Mouse (Mus musculus) ovary, adult 10 weeks (tissue): ENCODE measurements around the gene AF067061. TPM values are rescaled to one million over a fixed set of nuclear protein-coding genes. Genes with fewer than 3 reads are reported as not detected.

ENCODE experiments used
- polyA plus RNA-seq: library from polyadenylated mRNA; stranded (reverse); fragments of 350-450 nt; fragmentation: Illumina TruSeq; extraction: RNeasy Lipid Tissue Mini Kit (QIAGEN cat#74804); gene quantifications from one replicate; pipeline ENCODE4 v1.2.3, GENCODE M21; 2014

The AF067061 gene
- polyA plus RNA-seq = not detected

DNA sequence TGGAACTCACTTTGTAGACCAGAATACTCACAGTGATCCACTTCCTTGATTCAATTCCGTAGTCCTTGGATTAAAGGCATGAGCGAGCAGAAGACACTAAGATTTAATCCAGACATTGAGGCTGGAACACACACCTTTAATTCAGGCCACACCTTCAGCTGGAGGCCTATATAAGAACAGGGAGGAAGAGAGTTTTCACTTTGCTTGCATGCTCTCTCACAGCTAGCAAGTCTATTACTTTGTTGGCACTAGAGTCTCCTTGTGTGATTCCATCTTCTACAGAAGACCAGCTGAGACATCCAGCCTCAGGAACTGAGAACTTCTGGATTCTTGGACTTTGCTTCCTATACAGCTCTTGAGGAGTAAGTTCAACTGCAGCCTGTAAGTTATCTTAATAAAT, at the start of gene AF067061:
Gene AF067061, plus strand, starts transcription at position 245 of the 400 bp plus-strand sequence.

DNA sequence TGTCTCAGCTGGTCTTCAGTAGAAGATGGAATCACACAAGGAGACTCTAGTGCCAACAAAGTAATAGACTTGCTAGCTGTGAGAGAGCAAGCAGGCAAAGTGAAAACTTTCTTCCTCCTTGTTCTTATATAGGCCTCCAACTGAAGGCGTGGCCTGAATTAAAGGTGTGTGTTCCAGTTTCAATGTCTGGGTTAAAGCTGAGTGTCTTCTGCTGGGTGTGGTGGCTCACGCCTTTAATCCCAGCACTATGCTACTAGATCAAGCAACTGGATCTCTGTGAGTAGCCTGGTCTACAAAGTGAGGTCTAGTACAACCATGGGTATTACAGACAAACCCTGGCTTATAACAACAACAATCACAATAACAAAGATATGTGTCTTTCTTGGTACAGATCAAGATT, 47.1 kb upstream of the AF067061 start, which contains the start of gene Gm21762:
Gene Gm21762, minus strand, starts transcription at position 101 of the 400 bp plus-strand sequence.

DNA sequence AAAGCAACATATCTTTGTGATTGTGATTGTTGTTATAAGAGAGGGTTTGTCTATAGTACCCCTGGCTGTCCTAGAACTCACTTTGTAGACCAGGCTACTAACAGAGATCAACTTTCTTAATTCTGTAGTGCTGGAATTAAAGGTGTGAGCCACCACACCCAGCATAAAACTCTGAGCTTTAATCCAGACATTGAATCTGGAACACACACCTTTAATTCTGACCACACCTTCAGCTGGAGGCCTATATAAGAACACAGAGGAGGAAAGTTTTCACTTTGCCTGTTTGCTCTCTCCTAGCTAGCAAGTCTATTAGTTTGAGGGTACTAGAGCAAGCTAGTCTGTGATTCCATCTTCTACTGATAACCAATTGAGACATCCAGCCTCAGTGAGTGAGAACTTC, 24.1 kb upstream of the AF067061 start, which contains the start of gene Gm21731:
Gene Gm21731, plus strand, starts transcription at position 301 of the 400 bp plus-strand sequence.

DNA sequence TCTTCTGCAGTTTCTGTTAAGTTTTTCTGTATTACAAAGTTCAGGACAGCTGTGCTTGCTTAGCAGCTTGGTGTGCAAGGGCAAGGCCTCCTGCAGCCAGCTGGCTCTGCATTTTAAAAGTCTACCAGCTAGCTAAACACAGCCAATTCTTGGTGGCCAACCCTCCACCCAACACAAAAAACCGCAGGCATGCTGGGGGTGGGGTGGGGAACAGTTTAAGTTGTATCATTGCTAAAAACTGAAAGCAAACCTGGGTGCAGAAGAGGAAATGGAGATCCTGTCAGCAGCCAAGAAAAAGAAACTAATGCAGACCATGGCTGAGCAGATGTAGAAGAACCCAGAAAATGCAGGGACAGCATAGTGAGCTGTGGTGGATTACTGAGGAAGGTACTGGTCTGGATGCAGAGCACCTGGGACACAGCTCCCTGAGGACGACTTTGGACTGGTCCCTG, 37.1 kb downstream of the AF067061 start, which contains the start of gene BC147527:
Gene BC147527, plus strand, starts transcription at position 402 of the 452 bp plus-strand sequence.

Other genes with a start within 250 kb of the AF067061 start
- not detected for gene Gm36079, start 236.1 kb upstream of the AF067061 start, polyA plus RNA-seq
- 6.3 TPM for gene Gm21188, start 210.9 kb upstream of the AF067061 start, polyA plus RNA-seq
- not detected for gene Gm20767, start 122.9 kb upstream of the AF067061 start, polyA plus RNA-seq
- not detected for gene Gm21818, start 90.7 kb upstream of the AF067061 start, polyA plus RNA-seq
- gene Gm21762, start 47.2 kb upstream of the AF067061 start, polyA plus RNA-seq = not detected
- not detected for gene Gm21731, start 24.0 kb upstream of the AF067061 start, polyA plus RNA-seq
- 0.77 TPM for gene BC147527, start 37.3 kb downstream of the AF067061 start, polyA plus RNA-seq
- gene Tcstv3, start 53.8 kb downstream of the AF067061 start, polyA plus RNA-seq = not detected